Mouse (Mus musculus): ENCODE measurements at regions not wholly inside any gene's neighbourhood (a gene's known extent, or its start where the extent isn't known, plus 50 kb on each side); places are given as distances from the start of the nearest gene placed in this dataset.

DNA sequence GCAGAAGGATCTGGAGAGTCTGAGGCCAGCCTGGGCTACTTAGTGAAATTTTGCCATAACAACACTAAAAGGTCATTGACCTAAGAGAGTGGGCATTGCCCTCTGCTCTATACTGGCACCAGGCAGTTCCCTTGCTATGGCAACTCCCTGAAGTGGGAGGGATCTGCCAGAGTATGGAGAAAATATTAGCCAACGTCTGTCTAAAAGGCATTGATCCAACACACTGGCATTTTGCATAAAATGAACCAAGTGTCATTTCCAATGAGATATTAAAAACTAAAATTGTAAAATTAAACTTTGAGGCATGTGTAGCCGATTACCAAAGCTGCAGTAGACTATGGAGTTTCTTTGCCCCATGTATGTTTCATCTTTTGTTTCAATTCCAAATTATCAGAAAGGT lies 57.6 kb upstream of the Mpp6 start:
- DNase-seq (ENCODE audit: low spot score in 2 of 2) = peak in 1 of 2 experiments; percentile 63

GRCm38 (mm10) chr6:50053086-50053485 lies 57.0 kb upstream of the Mpp6 start:
- peak in 1 of 2 experiments; percentile 39 for DNase-seq (ENCODE audit: low spot score in 2 of 2)

GRCm38 (mm10) chr6:50054233-50054632 lies 55.8 kb upstream of the Mpp6 start:
- DNase-seq (ENCODE audit: low spot score in 2 of 2) = no peak

GRCm38 (mm10) chr6:50058596-50058995 lies 51.4 kb upstream of the Mpp6 start:
- no peak for DNase-seq (ENCODE audit: low spot score in 2 of 2)

DNA sequence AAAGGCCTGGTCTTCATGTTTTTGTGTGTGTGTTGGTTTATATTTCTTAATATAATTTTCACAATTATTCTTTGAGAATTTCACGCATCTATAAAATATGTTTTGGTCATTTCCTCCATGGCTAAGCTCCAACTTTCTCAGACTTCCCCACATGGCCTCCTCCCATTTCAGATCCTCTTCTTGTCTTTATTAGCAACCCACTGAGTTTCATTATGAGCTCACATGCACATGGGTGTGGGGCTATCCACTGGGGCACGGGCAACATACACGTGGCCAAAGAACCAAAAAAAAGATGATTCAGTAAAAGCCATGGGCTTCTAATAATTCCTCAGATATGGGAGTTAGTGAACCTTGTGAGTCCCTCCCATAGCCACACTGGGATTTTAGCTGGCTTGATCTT lies 50.1 kb upstream of the Mpp6 start:
- no peak for DNase-seq (ENCODE audit: low spot score in 2 of 2)

Measured in layer of hippocampus, adult 18-20 months (tissue).